Mouse (Mus musculus) monocyte, adult 5-6 weeks (primary cell): ENCODE results near the gene Wwox. TPM values are rescaled to one million over a fixed set of nuclear protein-coding genes. Genes with fewer than 3 reads are reported as not detected.

ENCODE experiments used
- ATAC-seq: fragments of 153-309, 156-312 bp; replicated peaks from 2 replicates; pipeline ENCODE4 v1.8.0; 2017; ENCODE audit warnings: mild to moderate bottlenecking; ENCODE audit not compliant: low TSS enrichment, insufficient number of reproducible peaks, severe bottlenecking, poor library complexity, low FRiP score
- total RNA-seq: library from RNA; stranded (forward); fragments of 200-1000, 200-491, 200-594 nt; gene quantifications from 3 replicates; pipeline ENCODE4 v1.2.3, GENCODE M21; 2017

Gene Wwox
- total RNA-seq, 1 experiment from 2014 or later: 4.3 TPM

- ATAC-seq: no peak
Observed at GRCm38 (mm10) chr8:115000736-115001135, 561.3 kb downstream of the Wwox start.

- no peak for ATAC-seq
Observed at GRCm38 (mm10) chr8:115005021-115005420, 565.6 kb downstream of the Wwox start.

GRCm38 (mm10) chr8:115006561-115006960, 567.1 kb downstream of the Wwox start:
- no peak for ATAC-seq

- no peak for ATAC-seq
Observed at GRCm38 (mm10) chr8:115007280-115007679, 567.8 kb downstream of the Wwox start.

DNA sequence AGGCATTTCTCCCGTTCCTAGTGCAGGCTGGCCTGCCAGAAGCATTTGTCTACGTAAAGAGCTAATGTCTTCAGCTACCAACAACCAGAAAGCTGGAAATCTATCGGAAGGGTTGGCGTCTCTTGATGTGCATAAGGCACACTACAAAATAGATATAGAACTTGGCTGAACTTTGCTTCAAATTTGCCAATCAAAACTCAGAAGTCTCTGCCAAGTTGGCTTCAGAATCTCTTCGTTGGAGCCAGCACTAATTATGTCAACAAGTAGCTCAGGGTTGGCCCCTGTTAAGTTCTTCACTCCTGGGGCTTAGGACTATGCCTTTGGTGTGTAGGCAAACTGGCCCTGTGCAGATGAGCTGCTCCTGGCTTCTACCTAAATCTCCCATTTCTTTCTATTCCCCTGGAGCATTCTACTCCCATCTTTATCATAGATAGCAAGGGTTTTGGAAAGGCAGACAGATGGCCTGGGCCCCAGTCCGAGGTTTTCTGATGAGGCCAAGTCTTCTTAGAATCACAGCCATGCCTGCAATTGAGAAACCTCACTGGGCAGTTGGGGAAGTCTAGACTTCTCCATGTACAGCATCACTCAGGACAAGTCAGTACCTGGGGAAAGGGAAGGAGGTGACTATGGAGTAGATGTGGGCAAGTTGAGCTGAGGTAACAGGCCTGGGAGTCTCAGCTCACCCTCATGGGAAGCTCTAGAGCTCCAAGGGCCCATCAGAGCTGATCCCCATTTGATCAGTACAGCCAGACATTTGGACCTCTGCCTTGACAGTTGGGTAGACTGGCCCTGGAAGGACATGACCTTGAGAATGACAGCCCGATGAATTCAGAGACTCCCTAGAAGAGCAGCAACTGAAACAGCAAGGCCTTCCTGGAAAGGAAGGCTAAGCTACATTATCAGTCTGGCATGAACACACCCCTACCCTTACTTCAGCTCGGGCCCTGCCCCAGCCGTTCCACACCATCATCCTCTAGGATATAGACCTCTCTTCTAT, 569.5 kb downstream of the Wwox start:
- no peak for ATAC-seq

DNA sequence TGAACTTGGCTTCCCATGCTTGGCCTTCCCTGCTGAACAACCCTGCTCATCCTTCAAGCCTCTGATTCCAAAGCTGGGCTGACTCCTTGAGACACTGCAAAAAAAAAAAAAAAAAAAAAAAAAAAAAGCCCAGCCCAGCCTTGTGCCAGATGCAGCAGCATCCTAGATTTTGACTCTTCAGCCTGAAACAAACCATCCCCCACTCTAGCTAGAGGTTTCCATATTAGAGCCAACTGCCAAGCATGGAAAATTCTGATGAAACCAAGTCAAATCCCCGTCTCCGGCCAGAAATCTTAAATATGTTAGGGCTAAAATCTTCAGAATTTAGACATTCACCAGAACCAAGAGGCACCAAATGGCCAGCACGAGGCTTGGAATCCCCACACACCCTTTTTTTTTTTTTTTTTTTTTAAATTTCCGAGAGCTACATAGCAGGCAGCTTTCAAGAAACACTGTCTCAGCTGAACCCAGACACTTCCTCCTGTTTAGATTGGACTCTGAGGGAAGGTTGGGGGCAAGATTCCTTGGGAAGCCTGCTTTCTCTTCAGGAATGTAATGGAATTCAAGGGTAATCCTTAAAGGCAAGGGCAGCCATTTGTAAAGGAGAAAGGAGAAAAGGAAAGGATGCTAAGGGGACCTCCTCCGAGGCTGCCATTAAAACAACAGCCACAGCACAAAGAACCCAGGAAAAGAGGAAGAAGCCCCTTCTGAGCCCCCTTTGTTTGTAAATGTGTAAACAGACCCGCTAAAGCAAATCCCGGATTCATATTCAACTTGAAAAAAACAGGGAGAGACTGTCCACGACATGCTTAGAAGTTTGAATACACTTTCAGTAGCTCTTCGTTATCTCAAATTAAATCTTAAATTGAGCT, 570.7 kb downstream of the Wwox start:
- ATAC-seq: no peak

DNA sequence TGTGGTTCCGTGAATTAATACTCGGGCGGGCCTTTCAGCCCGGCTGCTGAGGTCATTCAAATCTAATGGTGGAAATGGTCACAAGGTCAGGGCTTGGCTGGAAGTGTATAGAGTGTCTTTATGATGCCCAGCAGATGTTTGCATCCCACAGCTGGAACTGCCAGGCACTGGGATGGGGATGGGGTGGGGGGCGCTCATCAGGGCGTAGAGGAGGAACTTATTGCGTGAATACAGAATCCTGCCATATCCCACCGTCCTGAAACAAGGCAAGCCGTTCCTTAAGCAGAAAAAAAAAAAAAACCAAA, 571.3 kb downstream of the Wwox start:
- ATAC-seq: no peak

GRCm38 (mm10) chr8:115019661-115020060, 580.2 kb downstream of the Wwox start:
- ATAC-seq: no peak

DNA sequence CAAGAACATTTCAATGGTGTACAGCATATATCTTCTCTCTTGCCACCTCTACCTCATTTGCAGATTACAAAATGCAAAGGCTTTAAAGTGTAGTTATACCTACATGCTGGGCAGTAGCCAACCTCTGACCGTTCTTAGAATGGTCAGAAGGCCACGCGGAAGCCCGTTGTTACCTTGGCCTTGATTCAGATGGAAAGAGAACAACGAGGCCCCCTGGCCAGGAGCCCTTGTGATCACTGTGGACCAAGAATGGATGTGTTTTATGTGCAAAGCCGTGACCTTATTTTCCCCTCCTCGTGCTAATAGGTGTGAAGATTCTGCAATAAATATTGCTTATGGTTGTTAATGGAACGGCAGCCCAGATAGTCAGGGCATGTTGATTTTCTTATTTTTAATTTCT, 582.3 kb downstream of the Wwox start:
- ATAC-seq: no peak

- ATAC-seq: no peak
Observed at GRCm38 (mm10) chr8:115024062-115024461, 584.6 kb downstream of the Wwox start.

GRCm38 (mm10) chr8:115025390-115026098, 586.1 kb downstream of the Wwox start:
- ATAC-seq: no peak

GRCm38 (mm10) chr8:115026201-115026600, 586.7 kb downstream of the Wwox start:
- ATAC-seq: no peak

DNA sequence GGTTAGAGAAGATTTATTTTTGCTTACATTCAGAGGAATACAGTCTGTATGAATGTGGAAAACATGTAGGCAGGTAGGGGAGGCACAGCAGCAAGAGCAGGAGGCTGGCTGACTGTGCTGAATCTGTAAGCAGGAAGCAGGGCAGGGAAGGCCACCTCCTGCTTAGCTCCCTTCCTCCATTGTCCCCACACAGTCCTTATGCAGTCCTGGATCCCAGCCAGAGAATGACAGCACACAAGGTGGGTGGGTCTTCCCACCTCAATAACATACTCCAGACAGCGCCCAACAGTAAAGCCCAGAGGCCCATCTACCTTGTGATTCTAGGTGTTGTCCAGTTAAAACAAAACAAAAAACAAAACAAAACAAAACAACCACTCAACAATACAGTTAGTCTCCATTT, 593.7 kb downstream of the Wwox start:
- no peak for ATAC-seq

DNA sequence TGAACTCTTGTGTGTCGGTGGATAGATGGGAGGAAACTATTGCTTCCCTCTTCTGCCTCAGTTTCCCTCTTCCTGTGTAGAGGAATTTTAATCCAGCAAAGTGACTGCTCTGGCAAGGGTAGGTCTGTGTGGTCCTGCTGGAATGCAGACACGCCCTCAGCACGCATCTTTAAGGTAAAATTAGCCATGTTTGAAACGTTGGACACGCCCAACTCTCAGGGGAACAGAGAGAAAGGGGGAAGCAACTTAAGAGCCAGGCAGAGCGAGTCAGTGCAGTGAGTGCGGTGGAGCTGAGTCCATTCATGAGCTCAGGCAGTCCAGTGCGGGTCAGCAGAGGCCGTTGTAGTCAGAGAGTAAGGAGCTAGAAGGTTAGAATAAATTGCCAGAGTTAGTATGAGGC, 596.6 kb downstream of the Wwox start:
- no peak for ATAC-seq

DNA sequence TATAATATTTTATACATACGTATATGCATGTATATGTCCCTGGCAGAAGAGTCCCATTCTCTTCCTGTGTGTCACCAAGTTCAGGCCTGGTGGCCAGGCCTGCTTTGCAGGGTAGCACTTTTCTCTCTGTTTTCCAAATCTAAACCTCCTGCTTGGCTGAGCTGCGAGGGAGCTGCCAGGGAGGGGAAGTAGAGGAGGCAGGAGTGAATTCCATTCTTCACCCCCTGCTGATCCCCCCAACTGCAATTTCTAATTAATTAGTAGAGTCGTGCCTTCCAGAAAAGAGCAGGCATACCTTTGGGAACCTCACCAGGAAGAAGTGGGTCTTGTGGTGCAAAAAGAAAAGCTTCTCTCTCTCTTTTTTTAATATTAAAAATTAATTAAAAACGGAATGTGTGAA, 599.0 kb downstream of the Wwox start:
- no peak for ATAC-seq

- ATAC-seq: no peak
Observed at GRCm38 (mm10) chr8:115045746-115046145, 606.3 kb downstream of the Wwox start.

GRCm38 (mm10) chr8:115046496-115046895, 607.0 kb downstream of the Wwox start:
- no peak for ATAC-seq

DNA sequence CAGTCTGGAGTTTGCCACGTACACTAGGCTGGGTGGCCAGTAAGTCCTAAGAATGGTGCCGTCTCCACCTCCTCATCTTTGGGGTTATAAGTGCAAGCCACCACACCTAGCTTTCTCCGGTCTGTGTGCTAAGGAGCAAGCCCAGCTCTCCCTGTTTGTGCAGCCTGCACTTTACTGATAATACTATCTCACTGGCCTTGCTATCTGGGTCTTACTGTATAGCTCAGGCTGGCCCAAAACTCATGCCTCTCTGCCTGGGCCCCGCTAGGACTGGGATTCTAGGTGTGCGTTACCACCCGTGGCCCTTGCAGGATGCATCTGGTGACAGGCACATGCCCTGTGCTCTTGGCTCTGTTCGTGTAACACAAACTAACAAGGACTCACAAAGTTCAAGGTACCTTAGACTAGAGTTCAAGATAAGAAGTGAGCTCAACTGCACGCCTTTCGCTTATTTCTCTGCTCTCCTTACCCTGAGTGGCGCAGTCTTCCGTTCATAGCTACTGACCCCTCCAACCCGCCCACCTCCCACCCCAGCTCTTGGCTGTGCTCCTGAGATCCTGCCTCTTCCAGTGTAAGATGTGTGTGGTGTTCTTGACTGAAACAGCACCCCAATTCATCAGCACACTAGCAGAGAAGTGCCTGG, 618.9 kb downstream of the Wwox start:
- ATAC-seq: no peak

DNA sequence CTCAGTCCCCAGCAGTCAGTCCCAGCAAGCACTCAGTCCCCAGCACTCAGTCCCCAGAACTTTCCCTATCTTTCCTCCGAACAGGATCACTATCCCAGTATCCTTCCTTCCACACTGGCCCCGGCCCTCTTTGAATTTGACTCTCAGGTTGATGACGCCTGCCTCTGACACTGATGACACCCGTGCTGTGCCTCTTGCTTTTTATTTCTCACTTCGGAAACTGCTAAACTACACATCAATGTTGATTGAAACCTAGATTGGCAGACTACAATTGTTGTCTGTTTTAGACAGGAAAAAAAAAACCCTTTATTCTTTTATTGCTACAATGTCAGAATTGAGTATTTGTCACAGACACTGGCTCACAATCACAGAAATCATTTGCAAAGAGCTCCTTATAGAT, 624.2 kb downstream of the Wwox start:
- ATAC-seq: no peak
